Mouse (Mus musculus) kidney, adult 11 months (tissue): ENCODE measurements at regions not wholly inside any gene's neighbourhood (a gene's known extent, or its start where the extent isn't known, plus 50 kb on each side); places are given as distances from the start of the nearest gene placed in this dataset.

Experiments used
- DNase-seq: peaks from one replicate; pipeline ENCODE4 v3.0.0; 2022

DNA sequence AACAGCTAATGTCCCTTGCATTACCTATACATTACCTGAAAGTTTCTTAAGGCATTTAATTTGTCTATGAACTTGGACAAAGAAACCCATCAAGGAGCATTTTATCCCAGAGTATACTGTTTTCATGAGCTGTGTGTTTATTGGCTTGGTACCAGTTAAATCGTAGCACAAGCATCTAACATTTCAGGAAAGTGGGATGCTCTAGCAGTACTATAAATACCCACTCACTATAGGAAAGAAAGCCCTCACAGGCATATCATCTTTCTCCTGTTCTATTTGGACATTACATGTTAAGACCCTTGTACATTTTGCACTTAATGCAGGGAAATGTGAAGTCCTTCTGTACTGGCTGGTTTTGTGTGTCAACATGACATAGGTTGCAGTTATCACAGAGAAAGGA is 163.9 kb downstream of the Ptprc start:
- DNase-seq: no peak

DNA sequence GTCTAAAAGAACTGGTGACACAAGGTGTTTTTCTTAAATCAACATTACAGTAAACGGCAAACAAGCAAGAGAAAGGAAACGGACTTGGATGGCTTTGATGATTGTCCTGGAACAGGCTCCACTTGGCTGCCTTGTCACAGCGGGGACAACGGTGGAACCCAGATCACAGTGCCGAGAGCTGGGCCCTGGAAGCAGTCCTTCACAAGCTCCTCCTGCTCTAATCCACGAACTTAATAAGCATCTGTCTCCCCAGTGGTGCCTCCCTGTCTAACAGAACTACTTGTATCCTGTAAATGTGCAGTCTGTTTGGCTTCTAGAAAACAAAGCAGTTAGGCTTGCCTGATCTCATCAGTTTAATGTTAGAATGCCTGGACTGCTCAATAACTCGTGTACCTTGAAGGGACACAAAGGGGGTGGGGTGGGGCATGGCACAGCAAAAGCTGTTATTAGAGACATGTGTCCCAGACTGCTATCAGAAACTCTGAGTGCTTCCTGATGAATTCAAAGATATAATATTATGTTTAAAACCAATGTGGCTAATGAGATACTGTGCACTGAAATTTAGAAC is 164.5 kb downstream of the Ptprc start:
- no peak for DNase-seq

DNA sequence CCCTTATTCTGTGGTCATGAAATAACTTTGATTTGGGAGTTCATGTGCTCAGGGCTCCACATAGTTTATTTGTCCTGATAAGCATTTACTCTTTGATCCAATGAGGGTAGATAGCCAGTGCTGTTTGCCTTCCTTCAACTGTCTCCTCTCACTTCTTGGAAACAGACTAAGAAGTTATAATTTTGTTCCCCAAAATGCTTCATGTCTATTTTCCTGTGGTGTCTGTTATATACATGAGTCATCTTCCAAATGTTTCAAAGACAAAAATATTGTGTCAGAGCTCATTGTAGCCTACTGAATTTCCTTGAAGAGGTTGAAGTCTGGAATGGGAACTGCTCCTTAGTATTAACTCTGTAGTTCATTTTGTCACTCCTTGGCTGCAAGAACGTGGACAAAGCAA is 168.7 kb downstream of the Ptprc start:
- no peak for DNase-seq

DNA sequence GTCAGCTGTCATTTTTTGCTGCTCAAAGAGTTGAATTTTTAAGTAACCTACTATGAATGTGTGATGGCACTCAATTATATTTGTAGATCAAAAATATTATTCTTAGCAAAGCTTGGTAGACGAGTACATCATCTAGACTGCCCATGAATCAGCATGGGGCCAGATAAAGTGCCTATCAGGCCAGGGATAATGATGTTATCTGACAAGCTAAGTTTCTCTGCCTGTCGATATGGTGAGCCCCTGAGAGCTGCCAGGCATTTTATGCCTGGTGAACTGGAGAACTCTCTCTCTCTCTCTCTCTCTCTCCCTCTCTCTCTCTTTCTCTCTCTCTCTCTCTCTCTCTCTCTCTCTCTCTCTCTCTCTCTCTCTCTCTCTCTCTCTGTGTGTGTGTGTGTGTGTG is 171.2 kb downstream of the Ptprc start:
- no peak for DNase-seq

DNA sequence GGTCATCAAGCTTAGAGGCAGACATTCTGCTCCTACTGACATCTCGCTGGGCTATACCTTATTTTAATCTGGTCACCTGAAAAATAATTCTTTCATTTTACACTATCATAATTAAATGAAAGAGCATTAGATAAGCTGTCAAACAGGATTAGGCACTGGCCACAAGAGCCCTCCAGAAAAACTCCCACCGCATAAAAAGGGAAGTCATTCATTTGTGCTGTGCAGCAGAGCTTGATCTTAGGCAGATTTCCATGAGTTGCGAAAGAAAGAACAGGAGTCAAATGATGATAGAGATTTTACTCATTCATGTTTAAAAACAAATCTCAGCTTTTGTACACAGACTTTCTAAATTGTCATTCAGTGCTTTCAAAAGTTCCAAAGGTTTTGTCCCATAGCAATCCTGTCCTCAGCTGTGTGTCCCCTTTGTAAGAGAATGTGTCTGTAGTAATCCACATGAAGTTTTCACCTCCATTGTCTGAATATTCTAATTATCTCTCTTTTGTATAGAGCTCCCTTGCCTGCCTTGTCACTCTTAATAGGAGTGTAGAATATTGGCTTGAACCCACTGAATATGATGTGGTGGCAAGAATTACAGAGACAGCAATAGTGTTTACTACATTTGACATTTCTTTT is 176.1 kb downstream of the Ptprc start:
- DNase-seq: no peak

DNA sequence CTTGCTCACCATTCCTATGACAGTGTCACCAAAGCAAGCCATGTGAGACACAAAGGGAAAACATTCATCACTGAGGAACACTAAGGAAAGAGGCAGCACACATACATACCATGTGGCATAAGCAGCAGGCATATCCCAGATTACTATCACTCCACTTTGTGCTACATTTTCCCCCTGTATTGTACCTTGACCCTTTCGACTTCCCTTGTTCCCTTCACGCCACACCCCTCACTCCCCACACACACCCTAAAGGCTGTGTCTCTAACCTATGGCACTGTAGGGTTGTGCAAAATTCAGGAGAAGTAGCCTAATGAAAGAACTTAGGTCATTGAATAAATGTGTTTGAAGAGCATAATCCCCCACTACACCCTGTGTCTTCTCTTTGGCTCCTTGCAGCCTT is 179.5 kb downstream of the Ptprc start:
- DNase-seq: no peak

DNA sequence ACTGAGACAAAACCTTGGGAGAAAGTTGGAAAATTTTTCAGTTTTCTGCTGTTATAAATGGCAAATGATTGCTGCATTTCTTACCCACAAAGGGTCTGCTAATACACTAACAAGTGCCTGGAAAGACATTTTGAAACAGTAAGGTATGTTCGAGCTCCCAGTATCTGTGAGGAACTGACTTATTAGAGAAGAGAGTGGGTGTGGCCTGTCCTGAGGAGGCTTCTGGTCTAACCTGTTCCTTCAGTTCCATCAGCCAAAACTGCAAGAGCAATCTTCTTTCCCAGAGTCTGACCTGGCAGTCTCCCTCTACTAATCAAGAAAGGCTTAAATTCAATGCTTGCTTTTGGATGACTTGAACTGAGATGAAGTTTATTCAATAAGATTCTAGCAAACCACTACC is 183.6 kb downstream of the Ptprc start:
- no peak for DNase-seq

DNA sequence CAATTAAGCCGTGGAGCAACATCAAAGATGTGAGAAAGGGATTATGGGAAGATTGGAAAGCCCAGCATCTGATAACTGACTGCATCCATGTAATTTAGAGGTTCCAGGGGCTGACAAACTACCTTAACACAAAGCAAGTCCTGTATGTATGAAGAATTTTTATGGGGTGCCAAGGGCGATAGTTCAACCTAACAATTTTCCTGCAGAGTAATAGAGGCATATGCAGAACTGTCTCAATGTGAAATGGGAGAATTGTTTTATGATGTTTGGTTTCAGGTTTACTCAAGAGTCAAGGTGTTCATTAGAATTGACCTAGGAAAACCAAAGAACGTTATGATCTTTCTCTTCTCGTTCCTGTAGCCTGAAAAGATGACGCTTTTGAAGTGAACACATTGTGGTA is 184.1 kb downstream of the Ptprc start:
- DNase-seq: no peak

DNA sequence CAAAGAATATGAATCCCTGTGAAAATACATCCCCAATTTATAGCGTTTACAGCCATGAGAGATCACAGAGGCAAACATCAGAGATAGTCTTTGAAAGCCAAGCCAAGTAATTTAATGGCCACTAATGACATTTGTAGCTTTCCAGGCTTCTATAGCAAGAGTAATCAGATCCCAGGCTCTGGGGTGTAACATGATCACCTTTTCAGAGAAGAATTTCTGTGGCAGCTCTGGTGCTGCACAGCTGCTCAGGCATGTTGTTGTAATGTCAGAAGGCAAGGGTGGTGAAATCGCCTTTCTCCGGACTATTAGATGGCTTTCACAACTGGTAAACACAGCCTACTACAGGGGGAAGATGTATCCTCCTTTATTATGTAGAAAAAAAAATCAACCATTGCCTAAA is 202.1 kb downstream of the Ptprc start:
- no peak for DNase-seq

DNA sequence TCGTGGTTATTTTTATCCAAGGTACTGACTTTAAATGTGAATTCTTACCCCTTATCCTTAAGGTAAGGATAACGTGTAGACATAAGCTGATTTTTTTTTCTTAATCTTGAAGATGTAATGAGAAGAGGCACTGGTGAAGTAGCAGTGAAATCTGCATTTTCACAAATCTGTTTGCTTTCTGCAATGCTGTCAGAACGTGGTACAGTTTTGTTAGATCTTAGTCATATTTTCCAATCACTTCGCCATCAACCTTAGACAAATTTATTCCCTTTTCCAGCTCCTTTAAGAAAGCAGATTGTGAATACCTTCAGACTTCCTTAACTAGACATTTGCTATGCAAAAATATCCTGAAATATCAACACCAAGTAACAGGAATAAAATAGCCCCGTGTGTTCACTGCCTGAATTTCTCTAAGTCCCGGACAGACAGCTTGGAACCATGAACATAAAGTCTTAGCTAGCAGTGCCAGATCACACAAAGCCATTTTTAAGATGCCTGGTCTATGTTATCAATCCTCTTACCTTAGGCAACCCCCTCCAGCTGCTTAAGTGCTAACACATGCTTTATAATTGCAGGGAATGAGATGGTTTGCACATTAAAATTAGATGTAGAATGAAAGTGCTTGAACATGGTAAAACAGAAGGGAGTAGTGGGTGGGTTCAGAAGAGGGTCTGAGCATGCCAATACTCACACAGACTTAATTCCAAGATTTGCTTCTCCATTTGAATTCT is 202.7 kb downstream of the Ptprc start:
- DNase-seq: no peak

DNA sequence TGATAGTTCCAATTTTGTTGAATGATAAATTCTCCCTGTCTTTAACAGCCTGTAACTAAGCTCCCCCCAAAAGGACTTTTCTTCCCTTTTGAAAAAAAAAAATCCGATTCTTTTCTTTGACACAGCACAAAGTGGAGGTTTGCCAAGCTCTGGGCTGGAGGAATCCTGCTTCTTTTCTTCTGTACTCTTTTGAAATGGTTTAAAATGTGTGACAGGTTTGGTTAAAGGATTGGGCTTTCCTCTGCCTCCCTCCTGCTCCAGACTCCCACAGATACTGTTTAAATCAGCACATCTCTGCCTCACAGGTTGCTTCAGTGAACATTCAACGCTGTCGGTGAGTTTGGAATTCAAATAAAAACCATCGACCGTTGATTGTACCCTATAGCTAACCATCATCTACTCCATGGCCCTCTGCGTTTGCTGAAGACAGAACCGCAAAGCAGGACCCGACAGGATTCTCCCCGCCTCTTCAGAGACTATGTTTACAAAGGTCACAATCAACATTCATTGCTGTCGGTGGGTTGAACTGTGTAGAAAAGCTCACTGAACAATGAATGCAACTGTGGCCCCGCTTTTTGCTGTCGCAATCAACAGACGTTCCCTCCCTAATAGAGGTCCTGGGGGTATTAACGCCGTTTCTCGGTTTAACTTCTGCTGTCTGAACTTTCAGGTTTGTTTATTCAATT is 209.2 kb downstream of the Ptprc start:
- DNase-seq: no peak

DNA sequence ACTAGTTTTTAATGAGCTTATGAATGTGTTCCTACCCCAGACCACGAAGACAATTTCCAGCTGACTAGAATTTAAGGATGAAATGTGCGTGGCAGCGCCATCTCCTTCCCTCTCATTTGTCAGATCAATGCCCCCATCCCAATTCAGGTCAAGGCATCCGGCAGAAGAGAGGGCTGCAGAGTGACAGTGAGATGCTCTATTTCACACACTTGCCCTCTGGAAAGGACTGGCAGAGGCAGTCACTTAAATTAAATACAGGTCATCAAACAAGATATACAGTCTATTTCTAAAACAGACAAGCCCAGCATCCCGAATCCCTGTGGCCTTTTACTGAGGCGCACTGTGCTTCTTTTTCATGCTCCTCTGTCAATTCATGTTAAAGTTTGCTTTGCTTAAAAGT is 211.9 kb downstream of the Ptprc start:
- DNase-seq: no peak

DNA sequence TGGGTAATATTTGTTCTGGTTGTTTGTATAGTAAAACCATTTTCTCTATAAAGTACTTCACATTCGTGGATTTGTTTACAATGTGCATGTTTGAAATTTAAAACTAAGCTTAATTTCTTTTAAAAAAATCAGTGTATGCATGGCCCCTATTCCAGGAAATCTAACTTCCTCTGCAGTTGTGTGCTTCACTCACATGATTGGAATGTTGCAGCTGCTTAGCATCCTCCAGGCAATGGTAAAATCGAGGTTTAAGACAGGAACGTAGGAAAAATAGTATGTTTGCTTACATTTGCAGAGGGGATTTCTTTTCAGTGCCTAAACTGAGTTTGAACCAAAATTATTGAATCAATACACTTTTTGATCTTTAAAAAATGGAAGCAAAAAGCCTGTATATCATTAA is 217.5 kb downstream of the Ptprc start:
- DNase-seq: no peak

DNA sequence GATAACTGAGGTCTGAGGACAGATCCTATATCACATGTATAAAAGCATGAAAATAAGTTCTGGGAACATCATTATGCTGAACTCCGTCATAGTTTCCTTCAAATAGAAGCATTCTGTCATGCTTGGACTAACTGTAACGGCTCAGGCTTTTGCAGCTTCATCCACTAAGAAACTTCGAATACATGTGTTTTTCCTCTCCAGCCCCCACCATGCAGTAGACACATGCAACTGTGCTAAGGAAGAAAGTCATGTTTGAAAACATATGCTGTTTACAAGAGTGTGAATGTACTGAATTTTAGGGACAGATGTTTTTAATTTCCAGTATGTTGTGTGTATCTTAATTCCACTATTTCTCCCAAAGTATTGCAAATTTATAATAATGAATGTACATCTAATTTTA is 219.5 kb downstream of the Ptprc start:
- no peak for DNase-seq

DNA sequence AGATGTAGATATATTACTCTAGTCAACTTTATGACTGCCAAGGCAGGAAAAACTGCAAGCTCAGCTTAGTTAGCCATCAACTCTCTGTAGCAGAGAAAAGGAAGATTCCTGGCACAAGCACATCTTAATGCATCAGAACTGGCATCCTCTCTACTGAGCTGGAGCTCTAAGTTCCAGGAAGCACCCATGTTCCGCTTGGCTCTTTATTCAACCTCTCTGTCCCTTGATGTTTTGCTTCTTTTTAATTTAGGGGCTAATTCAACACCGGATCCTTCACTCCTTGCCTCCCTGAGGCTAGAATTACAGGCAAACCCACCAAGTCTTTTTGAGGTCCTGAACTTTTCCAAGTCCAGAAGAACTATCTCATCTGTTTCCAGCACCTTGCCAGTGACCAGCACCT is 220.4 kb downstream of the Ptprc start:
- no peak for DNase-seq

DNA sequence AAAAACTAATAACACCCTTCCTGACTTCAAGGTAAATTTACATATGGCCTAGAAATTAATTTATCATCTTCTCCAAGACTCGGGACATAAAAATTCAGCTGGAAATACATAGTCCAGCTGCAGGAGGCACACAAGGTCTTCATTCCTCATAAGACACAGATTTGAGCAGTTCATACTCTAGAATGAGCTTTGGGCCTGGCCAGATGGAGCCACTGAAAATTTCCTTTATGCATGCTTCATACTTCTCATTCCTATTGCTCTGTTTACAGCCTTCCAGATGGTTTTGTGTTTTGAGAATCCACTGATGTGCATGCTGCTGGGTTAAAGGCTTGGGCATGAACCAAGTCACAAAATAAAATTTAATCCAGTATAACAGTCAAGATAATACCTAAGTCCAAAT is 222.1 kb downstream of the Ptprc start:
- DNase-seq: no peak

DNA sequence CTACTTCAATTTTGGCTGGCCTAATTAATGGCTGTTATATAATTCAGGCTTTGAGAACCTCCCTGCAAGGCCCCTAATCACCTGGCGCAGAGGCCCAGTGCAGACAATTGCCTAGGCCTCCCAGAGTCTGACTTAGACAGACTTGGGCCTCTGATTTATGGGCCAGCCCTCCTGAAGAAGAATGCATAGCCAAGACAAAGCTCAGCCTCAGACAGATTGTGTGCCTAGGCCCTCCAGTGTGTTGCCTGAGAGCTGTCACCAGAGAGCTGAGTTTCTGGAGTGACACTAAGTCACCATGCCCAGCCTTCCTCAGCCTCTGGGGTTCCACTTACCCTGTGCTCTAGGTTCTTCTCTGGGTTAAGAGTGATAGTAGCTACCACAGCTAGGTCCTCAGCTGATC is 222.7 kb downstream of the Ptprc start:
- no peak for DNase-seq

DNA sequence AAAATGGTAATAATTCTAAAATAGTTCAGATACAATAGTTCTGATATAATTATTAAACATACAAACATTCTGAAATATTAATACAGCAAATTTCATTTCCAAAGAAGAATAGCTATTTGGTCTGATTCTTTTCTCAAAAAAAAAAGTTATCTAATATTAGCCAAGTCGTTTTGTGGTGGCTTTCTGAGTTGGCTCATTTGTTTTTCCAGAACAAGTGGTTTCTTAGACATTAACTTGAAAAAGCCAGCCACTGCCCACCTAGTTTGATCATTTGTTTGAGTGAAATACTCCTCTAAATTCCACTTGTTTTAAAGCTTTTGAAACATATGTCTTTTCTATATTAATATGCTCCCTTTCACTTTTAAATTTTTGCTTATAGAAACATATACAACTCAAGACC is 227.6 kb downstream of the Ptprc start:
- DNase-seq: no peak

DNA sequence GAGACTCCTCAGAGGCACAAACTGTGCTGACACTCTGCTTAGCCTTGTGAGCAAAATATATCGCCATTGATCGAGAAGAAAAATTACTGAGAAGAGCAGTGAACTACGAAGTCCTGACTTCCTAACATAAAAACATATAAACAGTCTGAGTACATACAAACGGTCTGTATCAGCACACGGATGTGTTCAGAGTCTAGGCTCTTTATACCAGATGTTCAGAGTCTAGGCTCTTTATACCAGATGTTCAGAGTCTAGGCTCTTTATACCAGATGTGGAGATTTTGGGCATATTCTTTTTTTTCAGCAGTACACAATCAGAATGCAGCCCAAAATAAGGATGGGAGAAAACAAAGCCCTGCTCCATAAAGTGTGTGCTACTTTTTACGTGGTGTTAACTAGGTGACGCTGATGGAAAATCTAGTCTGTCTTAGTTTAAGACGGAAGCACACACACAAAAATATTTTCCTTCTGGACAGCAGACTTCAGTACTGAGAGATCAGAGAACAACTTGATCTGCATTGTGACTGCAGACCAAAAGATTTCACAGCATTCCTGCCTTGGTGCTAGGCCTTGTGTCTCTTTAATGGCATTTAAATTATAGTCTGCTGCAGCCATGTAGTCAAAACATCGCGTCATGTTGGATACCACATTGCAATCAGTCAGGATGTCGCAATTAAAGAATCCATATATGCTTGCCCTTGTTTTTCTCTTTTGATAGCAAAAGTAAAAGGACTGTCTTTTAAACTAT is 233.6 kb downstream of the Ptprc start:
- DNase-seq: no peak

DNA sequence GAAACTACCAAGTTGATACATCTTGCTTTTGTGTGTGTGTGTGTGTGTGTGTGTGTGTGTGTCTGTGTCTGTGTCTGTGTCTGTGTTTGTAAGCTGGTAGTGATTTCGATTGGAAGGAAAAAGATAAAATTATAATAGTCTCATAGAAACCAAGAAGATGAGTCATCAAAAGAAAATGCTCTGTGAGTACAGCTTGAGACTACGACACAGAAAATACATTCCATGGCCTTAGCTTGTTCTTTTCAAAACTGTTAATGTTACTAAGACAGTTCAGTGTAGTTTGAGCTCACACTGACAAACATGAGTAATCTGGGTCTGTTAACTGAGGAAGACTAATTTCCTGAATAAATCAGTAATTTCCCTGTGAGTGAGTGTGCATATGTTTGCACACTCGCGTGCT is 239.8 kb downstream of the Ptprc start:
- no peak for DNase-seq

DNA sequence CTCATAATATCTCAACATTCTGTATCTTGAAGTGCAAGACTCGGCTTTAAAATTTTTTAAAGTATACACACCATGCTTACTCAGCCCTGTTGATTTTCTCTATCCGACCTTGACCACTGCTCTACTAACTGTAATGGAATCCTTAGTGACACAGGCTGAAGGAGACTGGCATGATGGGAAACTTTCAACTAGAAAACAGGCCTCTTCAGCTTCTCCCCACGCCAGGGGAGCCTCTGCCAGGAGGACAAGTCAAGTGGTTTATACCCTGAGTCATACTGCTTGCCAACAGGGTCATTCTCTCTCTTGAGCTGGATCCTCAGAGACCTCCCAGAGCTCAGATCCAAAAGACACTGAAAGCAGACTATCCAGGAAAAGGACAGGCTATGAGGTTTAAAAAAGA is 245.7 kb downstream of the Ptprc start:
- no peak for DNase-seq

DNA sequence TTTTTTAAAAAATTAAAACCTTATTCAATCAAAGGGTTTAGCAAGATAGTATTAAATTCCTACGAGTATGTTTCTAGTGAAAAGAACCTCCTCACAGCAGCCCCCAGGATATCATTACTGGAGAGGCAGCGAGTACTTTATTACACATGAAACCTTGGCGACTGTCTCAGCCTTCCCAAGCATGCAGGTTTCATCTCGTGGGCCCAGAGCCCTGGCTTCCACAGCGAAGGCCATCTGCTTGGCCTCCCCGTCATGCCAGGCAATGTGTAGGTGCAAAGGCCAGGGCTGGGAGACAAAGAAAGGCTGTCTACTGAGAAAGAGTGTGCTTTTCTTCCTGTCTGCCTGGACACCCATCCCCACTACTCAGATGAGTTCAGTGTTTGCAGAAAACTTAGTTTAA is 247.0 kb downstream of the Ptprc start:
- no peak for DNase-seq

DNA sequence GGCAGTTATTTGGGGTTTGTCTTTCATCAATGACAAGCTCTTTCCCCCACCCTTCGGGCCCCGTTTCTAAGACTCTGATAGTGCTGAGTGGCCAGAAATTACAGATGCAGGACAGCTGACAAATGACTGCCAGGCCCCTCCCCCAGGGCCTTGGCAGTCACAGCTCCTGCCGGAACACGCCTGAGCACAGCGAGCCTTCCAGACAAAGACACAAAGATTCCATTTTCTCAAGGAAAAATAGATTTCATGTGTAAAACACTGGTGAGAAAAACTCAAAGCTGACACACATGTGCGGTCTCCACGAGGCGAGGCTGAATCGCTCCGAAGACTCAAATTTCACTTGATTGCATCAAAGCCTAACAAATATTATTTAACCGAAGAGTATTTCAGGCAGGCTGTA is 247.6 kb downstream of the Ptprc start:
- DNase-seq: peak; percentile 53
